Mouse (Mus musculus): ENCODE results near the gene Lce1a2. TPM values are rescaled to one million over a fixed set of nuclear protein-coding genes. Genes with fewer than 3 reads are reported as not detected.

Gene Lce1a2
- total RNA-seq (2015; ENCODE audit: low replicate concordance) = not detected in 2 replicates
- total RNA-seq (2017; ENCODE audit: low replicate concordance) = not detected in 2 replicates

DNA sequence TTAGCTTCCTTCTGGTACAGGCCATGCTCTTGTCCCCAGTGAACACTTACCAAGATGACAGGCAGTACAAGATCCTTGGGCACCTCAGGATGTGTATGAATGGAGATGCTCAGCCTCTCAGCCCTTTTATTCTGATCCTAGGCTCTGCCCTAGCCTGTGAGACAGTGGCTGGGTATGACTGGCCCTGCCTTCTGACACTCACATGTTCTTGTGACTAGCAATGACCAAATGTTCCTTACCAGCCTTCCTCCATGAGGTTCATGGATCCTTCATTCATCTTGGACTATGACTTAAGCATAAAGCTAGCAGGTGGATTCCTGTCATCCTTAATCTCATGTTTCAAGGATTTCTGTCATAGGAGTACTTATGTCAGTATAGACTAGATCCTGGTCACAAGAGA lies at the start of gene Lce1a2:
Gene Lce1a2 (minus strand): TSS at position 101 of the 400 bp plus-strand sequence.
- ATAC-seq (replicated peaks; ENCODE audit: low FRiP score, poor library complexity, severe bottlenecking) = no peak

DNA sequence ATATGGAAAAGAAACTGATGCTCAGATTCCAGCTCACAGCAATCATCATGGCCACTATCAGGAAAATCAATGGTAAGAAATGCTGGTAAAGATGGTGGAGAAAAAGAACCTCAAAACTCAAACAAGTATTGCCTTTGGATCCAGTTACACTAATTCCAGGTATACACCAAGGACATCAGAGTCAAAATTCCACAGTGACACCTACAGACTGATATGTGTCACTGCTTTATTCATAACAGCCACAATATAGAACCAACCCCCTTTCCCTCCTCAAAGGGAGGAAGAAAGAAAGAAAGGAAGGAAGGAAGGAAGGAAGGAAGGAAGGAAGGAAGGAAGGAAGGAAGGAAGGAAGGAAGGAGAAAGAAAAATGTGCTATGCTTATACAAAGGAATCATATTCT lies 45.0 kb upstream of the Lce1a2 start:
- no peak for ATAC-seq (replicated peaks; ENCODE audit: low FRiP score, poor library complexity, severe bottlenecking)

DNA sequence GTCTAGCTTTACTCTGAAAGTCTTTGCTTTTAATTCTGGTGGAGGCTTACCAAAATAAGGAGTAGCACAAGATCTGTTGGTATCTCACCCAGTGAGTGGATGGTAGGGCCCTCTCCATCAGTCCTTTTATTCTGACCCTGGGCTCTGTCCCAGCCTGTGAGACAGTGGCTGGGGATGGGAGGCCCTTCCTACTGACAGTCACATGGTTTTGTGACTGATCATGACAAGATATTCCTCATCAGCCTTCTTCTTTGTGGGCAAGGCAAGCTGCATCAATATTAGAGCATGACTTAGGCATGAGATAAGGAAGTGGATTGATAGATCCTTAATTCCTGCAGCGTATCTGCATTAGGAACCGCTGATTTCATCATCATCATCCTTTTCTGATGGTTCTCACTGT lies 38.9 kb upstream of the Lce1a2 start, which contains the start of gene Lce1e:
Gene Lce1e (minus strand): TSS at position 101 of the 400 bp plus-strand sequence.
- ATAC-seq (replicated peaks; ENCODE audit: low FRiP score, poor library complexity, severe bottlenecking) = no peak

DNA sequence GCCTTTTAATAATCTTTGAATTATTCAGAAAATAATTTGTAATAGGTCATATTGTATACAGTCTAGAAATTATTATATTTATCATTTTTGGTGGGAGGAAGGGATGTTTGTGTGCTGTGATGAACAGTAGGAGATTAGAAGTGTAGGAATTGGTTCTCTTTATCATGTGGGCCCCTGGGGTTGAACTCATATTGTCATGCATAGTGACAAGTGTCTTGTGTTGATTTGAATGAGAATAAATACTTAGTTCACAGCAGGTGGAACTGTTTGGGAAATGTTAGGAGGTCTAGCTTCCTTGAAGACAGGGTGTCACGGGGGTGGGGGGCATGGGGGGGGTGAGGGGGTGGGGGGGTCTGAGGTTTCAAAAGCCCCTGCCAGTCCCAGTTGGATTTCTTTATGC lies 24.5 kb upstream of the Lce1a2 start:
- ATAC-seq (replicated peaks; ENCODE audit: low FRiP score, poor library complexity, severe bottlenecking) = no peak

DNA sequence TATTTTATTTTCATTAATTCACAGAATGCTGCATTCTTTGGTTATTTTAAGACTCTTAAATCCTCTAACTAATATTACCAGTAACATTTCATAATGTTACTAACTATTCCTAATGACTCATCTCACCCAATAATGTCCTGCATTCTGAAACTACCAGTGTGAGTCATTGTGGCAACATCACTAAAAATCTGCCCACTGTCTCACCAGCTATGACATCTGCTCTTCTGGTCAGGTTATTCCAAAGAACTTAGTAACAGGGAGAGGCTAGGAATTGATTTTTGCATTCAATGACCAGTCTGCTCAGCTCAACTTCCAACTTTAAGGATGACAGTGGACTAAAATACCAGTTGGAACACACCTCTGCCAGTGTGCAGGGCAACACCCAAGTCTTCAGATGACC lies 21.6 kb upstream of the Lce1a2 start:
- ATAC-seq (replicated peaks; ENCODE audit: low FRiP score, poor library complexity, severe bottlenecking) = no peak

DNA sequence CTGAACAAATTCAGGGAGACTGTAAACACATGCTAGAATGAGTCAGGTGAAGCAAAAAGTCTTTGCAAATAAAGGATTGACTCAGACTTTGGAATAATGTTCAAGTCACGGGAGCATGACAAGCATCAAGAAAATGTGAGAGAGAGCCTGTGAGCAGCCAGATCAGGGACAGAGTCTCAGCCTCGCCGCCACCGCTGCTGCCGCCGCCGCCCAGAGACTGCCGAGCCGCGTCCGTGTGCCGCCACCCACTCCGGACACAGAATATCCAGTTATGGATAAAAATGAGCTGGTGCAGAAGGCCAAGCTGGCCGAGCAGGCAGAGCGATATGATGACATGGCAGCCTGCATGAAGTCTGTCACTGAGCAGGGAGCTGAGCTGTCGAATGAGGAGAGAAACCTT lies 19.0 kb upstream of the Lce1a2 start:
- ATAC-seq (replicated peaks; ENCODE audit: low FRiP score, poor library complexity, severe bottlenecking) = peak; percentile 95

DNA sequence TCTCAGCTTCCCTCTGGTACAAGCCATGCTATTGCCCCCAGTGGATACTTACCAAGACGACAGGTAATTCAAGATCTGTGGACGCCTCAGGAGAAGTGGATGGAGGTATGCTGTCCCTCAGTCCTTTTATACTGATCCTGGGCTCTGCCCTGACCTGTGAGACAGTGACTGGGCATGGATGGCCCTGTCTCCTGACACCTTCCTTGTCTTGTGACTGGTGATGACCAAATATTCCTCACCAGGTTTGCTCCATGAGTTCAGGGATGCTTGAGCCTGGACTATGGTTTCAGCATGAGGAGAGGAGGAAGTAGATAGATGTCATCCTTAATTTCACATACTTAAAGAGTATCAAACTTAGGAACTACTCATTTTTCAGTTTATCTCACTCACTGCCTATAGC lies 17.0 kb upstream of the Lce1a2 start, which contains the start of gene Lce1d:
Gene Lce1d (minus strand): TSS at position 101 of the 400 bp plus-strand sequence.
- ATAC-seq (replicated peaks; ENCODE audit: low FRiP score, poor library complexity, severe bottlenecking) = no peak

DNA sequence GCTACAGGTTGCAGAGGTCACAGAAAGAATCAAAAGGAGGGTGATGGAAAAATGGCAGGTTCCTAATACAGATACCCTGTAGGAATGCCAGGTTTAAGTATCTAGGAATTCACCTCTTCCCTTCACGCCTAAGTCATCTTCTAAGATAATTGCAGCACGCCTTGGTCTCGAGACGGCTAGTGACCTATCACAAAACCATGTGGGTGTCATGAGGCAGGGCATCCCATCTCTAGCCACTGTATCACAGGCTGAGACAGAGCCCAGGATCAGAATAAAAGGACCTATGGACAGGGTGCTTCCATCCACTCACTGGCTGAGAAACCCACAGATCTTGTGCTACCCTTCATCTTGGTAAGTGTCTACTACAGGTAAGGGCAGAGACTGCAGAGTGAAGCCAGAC lies 8.8 kb upstream of the Lce1a2 start, which contains the start of gene Lce1c:
Gene Lce1c (plus strand): TSS at position 301 of the 400 bp plus-strand sequence.
- no peak for ATAC-seq (replicated peaks; ENCODE audit: low FRiP score, poor library complexity, severe bottlenecking)

DNA sequence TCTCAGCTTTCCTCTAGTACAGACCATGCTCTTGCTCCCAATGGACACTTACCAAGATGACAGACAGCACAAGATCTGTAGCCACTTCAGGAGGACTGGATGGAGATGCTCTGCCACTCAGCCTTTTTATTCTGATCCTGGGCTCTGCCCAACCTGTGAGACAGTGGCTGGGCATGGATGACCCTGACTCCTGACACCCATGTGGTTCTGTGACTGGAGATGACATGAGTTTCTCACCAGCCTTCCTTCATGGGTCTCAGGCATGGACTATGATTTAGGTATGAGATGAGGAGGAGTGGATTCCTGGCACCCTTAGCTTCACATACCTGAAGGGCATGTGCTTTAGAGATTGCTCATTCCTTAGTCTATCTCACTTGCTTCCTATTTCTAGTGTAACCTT lies 13.3 kb downstream of the Lce1a2 start, which contains the start of gene Lce1b:
Gene Lce1b (minus strand): TSS at position 101 of the 400 bp plus-strand sequence.
- no peak for ATAC-seq (replicated peaks; ENCODE audit: low FRiP score, poor library complexity, severe bottlenecking)

DNA sequence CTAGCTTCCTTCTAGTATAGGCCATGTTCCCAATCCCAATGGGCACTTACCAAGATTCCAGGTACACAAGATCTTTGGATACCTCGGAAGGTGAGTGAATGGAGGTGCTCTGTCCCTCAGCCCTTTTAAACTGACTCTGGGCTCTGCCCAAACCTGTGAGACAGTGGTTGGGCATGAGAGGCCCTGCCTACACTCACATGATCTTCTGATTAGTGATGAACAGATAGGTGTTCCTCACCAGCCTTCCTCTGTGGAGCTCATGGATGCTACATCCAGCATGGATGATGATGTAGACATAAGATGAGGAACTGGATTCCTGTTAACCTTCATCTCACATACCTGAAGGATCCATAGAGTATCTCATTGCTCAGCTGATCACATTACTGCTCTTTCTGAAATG lies 21.9 kb downstream of the Lce1a2 start, which contains the start of gene Lce1a1:
Gene Lce1a1 (minus strand): TSS at position 101 of the 400 bp plus-strand sequence.
- no peak for ATAC-seq (replicated peaks; ENCODE audit: low FRiP score, poor library complexity, severe bottlenecking)

DNA sequence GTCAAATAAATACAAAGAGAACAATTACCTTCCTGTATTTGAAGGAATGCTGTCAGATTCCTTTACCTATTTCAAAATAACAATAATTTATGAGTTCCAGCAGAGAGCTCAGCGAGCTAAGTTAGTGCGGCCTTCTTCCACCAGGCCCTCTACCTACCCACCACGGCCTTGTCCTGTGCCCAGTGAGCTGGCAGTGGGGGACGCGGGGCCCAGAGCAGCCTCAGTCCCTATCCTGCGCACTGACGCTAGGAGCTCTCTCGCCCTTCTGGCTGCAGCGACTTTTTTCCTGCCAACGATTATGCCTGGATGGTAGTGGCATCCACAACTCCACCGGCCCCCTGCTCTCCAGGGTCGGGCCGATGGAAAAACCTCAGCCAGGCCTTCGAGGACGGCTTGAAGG lies 30.3 kb downstream of the Lce1a2 start:
- ATAC-seq (replicated peaks; ENCODE audit: low FRiP score, poor library complexity, severe bottlenecking) = no peak

DNA sequence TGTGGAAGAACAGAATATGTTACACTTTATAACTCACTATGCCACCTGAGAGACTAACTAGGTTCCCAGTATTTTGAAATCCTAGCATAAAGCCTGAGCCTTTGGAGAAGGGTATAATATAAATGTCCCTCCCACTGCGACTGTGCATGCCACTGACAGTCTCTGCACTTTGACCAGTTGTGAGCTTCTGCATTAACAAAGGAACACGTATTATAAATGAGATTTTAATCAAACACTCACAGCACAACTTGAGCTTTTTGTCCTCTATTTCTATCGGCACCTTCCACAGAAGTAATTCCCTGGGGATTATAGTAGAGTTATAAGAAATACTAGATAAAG lies 31.5 kb downstream of the Lce1a2 start:
- no peak for ATAC-seq (replicated peaks; ENCODE audit: low FRiP score, poor library complexity, severe bottlenecking)

DNA sequence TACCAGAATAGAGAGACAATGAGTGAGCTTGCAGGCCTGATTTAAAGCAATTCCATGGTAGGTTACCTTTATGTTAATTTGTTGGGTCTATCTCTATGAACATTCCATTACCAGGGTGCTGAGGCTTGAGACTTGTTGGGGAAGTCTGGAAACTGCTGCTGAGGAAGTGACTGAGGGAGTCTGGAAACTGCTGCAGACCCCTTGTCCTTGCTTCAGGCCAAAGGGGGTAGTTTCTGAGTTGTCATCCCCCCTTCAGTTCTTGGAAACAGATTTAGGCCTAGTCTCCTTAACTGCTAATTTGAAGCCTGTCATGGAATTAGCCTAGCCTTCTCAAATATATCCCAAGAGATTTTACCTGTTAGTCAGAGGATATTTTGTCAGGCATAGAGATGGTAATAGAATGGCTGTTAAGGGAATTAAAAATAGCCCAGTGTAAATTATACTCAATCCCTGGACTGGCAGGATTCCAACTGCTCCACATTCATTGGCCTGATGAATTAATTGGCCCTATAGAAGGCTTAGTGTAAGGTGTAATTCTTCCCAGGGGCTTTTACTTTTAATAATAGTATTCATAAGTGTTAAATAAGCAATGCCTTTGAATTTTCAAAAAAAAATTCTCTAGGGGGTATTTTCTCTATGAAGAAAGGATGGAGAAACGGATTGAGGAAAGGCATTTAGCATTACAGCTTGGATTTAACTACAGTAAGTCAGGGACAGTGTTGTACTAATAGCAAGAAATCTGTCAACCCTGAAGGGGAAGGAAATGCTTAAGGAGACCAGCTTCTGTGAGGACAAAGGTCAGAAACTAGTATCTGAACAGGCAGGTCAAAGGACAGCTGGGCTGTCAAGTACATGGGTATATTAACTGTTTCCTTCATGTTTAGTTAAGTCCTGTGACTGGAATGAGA lies 32.1 kb downstream of the Lce1a2 start:
- no peak for ATAC-seq (replicated peaks; ENCODE audit: low FRiP score, poor library complexity, severe bottlenecking)

DNA sequence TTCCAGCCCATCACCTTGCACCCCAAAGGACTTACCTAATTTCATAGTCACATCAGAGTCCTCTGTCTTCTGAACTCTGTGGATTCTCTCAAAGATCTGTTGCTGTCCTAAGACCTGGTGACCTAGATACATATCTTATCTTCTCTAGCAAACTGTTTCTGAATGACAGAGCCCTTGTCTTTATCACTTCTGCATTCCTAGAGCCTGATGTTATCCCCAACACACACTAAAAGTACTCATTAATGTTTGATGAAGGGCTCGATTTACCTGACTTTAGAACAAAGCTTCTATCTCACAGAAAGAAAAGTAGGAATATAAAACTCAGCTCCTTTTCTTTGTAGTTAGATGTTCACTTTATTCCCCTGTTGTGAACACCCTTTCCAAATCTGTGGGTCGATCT lies 48.6 kb downstream of the Lce1a2 start, which contains the start of gene Lce6a:
Gene Lce6a (minus strand): TSS at position 101 of the 400 bp plus-strand sequence.
- ATAC-seq (replicated peaks; ENCODE audit: low FRiP score, poor library complexity, severe bottlenecking) = no peak

Other genes with a start within 250 kb of the Lce1a2 start
- gene Gm9774, start 240.9 kb downstream of the Lce1a2 start, total RNA-seq (2015; ENCODE audit: low replicate concordance) = 5.2 and 17.7 TPM in 2 replicates
- 0.34 and 2.9 TPM in 2 replicates for gene Gm9774, start 240.9 kb downstream of the Lce1a2 start, total RNA-seq (2017; ENCODE audit: low replicate concordance)
- not detected in 2 replicates for gene Sprr2k, start 237.7 kb downstream of the Lce1a2 start, total RNA-seq (2015; ENCODE audit: low replicate concordance)
- gene Sprr2k, start 237.7 kb downstream of the Lce1a2 start, total RNA-seq (2017; ENCODE audit: low replicate concordance) = not detected in 2 replicates
- not detected in 2 replicates for gene Sprr1b, start 231.5 kb downstream of the Lce1a2 start, total RNA-seq (2015; ENCODE audit: low replicate concordance)
- gene Sprr1b, start 231.5 kb downstream of the Lce1a2 start, total RNA-seq (2017; ENCODE audit: low replicate concordance) = not detected in 2 replicates
- not detected in 2 replicates for gene Sprr3, start 211.6 kb downstream of the Lce1a2 start, total RNA-seq (2015; ENCODE audit: low replicate concordance)
- gene Sprr3, start 211.6 kb downstream of the Lce1a2 start, total RNA-seq (2017; ENCODE audit: low replicate concordance) = not detected in 2 replicates
- gene Sprr1a, start 184.4 kb downstream of the Lce1a2 start, total RNA-seq (2015; ENCODE audit: low replicate concordance) = not detected in 2 replicates
- not detected in 2 replicates for gene Sprr1a, start 184.4 kb downstream of the Lce1a2 start, total RNA-seq (2017; ENCODE audit: low replicate concordance)
- not detected in 2 replicates for gene Sprr4, start 169.8 kb downstream of the Lce1a2 start, total RNA-seq (2015; ENCODE audit: low replicate concordance)
- not detected in 2 replicates for gene Sprr4, start 169.8 kb downstream of the Lce1a2 start, total RNA-seq (2017; ENCODE audit: low replicate concordance)
- not detected in 2 replicates for gene 2310046K23Rik, start 135.8 kb downstream of the Lce1a2 start, total RNA-seq (2015; ENCODE audit: low replicate concordance)
- not detected in 2 replicates for gene 2310046K23Rik, start 135.8 kb downstream of the Lce1a2 start, total RNA-seq (2017; ENCODE audit: low replicate concordance)
- gene Ivl, start 96.6 kb downstream of the Lce1a2 start, total RNA-seq (2015; ENCODE audit: low replicate concordance) = 1.0 TPM in 1 of 2 replicates, not detected in the other
- gene Ivl, start 96.6 kb downstream of the Lce1a2 start, total RNA-seq (2017; ENCODE audit: low replicate concordance) = 0.56 TPM in 1 of 2 replicates, not detected in the other
- gene Smcp, start 81.3 kb downstream of the Lce1a2 start, total RNA-seq (2015; ENCODE audit: low replicate concordance) = not detected in 2 replicates
- gene Smcp, start 81.3 kb downstream of the Lce1a2 start, total RNA-seq (2017; ENCODE audit: low replicate concordance) = not detected in 2 replicates
- not detected in 2 replicates for gene 2210017I01Rik, start 62.8 kb downstream of the Lce1a2 start, total RNA-seq (2015; ENCODE audit: low replicate concordance)
- not detected in 2 replicates for gene 2210017I01Rik, start 62.8 kb downstream of the Lce1a2 start, total RNA-seq (2017; ENCODE audit: low replicate concordance)
- not detected in 2 replicates for gene Lce6a, start 48.7 kb downstream of the Lce1a2 start, total RNA-seq (2015; ENCODE audit: low replicate concordance)
- not detected in 2 replicates for gene Lce6a, start 48.7 kb downstream of the Lce1a2 start, total RNA-seq (2017; ENCODE audit: low replicate concordance)
- gene Lce1a1, start 22.0 kb downstream of the Lce1a2 start, total RNA-seq (2015; ENCODE audit: low replicate concordance) = not detected in 2 replicates
- gene Lce1a1, start 22.0 kb downstream of the Lce1a2 start, total RNA-seq (2017; ENCODE audit: low replicate concordance) = not detected in 2 replicates
- not detected in 2 replicates for gene Lce1b, start 13.4 kb downstream of the Lce1a2 start, total RNA-seq (2015; ENCODE audit: low replicate concordance)
- gene Lce1b, start 13.4 kb downstream of the Lce1a2 start, total RNA-seq (2017; ENCODE audit: low replicate concordance) = not detected in 2 replicates
- not detected in 2 replicates for gene Lce1c, start 8.9 kb upstream of the Lce1a2 start, total RNA-seq (2015; ENCODE audit: low replicate concordance)
- gene Lce1c, start 8.9 kb upstream of the Lce1a2 start, total RNA-seq (2017; ENCODE audit: low replicate concordance) = not detected in 2 replicates
- not detected in 2 replicates for gene Lce1d, start 16.9 kb upstream of the Lce1a2 start, total RNA-seq (2015; ENCODE audit: low replicate concordance)
- not detected in 2 replicates for gene Lce1d, start 16.9 kb upstream of the Lce1a2 start, total RNA-seq (2017; ENCODE audit: low replicate concordance)
- not detected in 2 replicates for gene Lce1e, start 38.8 kb upstream of the Lce1a2 start, total RNA-seq (2015; ENCODE audit: low replicate concordance)
- gene Lce1e, start 38.8 kb upstream of the Lce1a2 start, total RNA-seq (2017; ENCODE audit: low replicate concordance) = not detected in 2 replicates
- not detected in 2 replicates for gene Lce1f, start 50.0 kb upstream of the Lce1a2 start, total RNA-seq (2015; ENCODE audit: low replicate concordance)
- gene Lce1f, start 50.0 kb upstream of the Lce1a2 start, total RNA-seq (2017; ENCODE audit: low replicate concordance) = not detected in 2 replicates
- gene Gm38119, start 68.8 kb upstream of the Lce1a2 start, total RNA-seq (2015; ENCODE audit: low replicate concordance) = not detected in 2 replicates
- gene Gm38119, start 68.8 kb upstream of the Lce1a2 start, total RNA-seq (2017; ENCODE audit: low replicate concordance) = not detected in 2 replicates
- not detected in 2 replicates for gene Lce1g, start 82.0 kb upstream of the Lce1a2 start, total RNA-seq (2015; ENCODE audit: low replicate concordance)
- gene Lce1g, start 82.0 kb upstream of the Lce1a2 start, total RNA-seq (2017; ENCODE audit: low replicate concordance) = not detected in 2 replicates
- gene Lce1h, start 94.8 kb upstream of the Lce1a2 start, total RNA-seq (2015; ENCODE audit: low replicate concordance) = not detected in 2 replicates
- gene Lce1h, start 94.8 kb upstream of the Lce1a2 start, total RNA-seq (2017; ENCODE audit: low replicate concordance) = not detected in 2 replicates
- gene Lce1i, start 108.6 kb upstream of the Lce1a2 start, total RNA-seq (2015; ENCODE audit: low replicate concordance) = not detected in 2 replicates
- not detected in 2 replicates for gene Lce1i, start 108.6 kb upstream of the Lce1a2 start, total RNA-seq (2017; ENCODE audit: low replicate concordance)
- gene Lce1j, start 120.2 kb upstream of the Lce1a2 start, total RNA-seq (2015; ENCODE audit: low replicate concordance) = not detected in 2 replicates
- gene Lce1j, start 120.2 kb upstream of the Lce1a2 start, total RNA-seq (2017; ENCODE audit: low replicate concordance) = not detected in 2 replicates
- gene Lce1k, start 137.6 kb upstream of the Lce1a2 start, total RNA-seq (2015; ENCODE audit: low replicate concordance) = not detected in 2 replicates
- gene Lce1k, start 137.6 kb upstream of the Lce1a2 start, total RNA-seq (2017; ENCODE audit: low replicate concordance) = not detected in 2 replicates
- not detected in 2 replicates for gene Kprp, start 156.9 kb upstream of the Lce1a2 start, total RNA-seq (2015; ENCODE audit: low replicate concordance)
- gene Kprp, start 156.9 kb upstream of the Lce1a2 start, total RNA-seq (2017; ENCODE audit: low replicate concordance) = not detected in 2 replicates
- not detected in 2 replicates for gene Lce1l, start 181.0 kb upstream of the Lce1a2 start, total RNA-seq (2015; ENCODE audit: low replicate concordance)
- gene Lce1l, start 181.0 kb upstream of the Lce1a2 start, total RNA-seq (2017; ENCODE audit: low replicate concordance) = not detected in 2 replicates
- gene 2310050C09Rik, start 199.9 kb upstream of the Lce1a2 start, total RNA-seq (2015; ENCODE audit: low replicate concordance) = not detected in 2 replicates
- not detected in 2 replicates for gene 2310050C09Rik, start 199.9 kb upstream of the Lce1a2 start, total RNA-seq (2017; ENCODE audit: low replicate concordance)

Measured in erythroblast, adult 5-6 weeks (primary cell).